Mouse (Mus musculus): Measurements from ENCODE around the gene Ctxn1.
"Not testable (repeated sequence)": the region's sequence is repeated elsewhere in the genome, so short reads cannot be mapped to it uniquely, and the experiment has no call there.

Ctxn1 gene

DNA sequence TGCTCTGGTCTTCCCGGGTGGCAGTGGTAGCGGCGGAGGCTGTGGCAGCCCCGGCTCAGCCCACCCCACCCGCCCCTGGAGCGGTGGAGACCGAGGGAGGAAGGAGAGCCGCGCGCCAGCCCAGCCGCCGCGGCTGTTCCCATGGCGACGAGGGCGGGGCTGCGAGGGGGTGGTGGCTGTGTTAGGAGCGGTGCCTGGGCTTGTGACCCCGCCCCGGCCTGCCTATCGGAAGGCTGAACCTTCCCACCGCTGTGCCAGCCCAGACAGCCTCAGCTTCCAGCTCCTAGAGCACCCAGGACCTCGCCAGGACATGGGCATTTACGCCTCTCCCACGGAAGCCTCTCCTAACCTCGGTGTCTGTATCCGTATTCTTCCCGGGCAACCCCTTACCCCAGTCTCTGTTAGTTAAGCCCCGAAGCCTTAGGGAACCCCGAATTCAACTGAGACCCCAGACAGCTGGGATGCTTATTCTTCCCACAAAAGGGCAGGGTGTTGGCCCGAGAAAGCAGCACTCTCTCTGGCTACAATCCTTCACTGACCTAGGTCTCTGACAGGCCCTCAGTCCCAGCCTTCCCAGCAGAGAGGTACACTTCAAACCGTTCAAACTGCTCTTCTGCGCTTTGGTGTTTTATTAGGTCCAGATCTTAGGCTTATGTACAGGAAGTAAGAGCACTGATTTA lies at the start of gene Ctxn1:
Gene Ctxn1, minus strand, starts transcription at position 150 of the 680 bp plus-strand sequence.
- in situ Hi-C loops (cut with MseI, MboI), result no loop called here

DNA sequence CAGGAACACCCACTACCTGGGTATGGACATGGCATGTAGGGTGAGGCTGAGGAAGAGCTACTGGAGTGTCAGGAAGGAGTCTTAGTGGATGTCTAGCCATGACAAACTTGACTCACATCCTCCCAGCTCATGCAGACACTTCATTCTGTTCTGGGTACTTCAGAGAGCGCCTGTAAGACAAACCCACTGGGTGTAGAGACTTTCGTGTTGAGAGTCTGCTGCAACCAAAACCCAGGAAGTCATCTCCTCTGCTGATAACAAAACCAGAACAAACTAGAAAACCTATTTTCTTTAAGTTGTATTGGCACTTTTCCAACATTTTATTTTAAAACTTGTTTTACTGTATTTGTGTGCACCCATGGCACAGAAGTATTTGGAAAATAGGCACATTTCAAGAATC lies 46.8 kb upstream of the Ctxn1 start:
- in situ Hi-C loops (cut with MseI, MboI), result no loop called here

DNA sequence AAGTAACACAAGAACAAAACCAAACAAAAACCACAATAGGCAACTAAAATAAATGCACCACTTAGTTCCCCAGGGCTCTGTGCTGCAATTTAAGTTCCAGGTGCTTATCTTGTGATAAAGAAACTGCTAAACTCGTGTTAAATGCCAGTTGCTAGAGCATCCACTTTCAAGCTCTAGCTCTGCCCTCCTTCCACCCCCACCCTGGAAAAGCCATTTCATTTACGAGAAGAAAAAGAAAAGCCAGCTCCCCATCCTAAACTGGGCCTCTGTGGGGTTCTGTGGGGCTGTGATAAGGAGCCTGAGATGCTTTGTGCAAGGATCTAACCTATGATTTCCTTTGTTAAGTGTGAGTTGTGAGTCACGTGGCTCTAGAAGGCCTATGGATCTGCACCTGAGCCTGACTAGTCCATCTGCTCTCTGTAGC lies 45.1 kb upstream of the Ctxn1 start:
- in situ Hi-C loops (cut with MseI, MboI), result no loop called here

DNA sequence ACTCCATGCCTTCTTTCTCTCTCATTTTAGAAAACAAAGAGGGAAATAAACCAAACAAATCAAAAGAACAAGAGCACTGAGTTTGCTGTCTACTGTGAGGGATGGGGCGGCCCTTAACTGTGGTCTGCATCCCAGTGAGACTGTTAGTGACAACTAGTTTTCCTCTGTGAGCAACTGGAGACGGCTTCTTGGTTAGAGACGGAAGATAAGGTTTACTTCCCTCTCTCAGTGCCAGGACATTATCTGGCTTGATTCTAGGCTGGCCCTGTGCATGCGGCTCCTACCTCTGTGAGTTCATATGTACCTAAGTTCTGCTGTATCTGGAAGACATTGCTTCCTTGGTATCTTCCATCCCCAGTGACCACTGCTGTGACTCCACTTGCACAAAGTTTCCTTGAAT lies 38.7 kb upstream of the Ctxn1 start:
- in situ Hi-C loops (cut with MseI, MboI), result no loop called here

DNA sequence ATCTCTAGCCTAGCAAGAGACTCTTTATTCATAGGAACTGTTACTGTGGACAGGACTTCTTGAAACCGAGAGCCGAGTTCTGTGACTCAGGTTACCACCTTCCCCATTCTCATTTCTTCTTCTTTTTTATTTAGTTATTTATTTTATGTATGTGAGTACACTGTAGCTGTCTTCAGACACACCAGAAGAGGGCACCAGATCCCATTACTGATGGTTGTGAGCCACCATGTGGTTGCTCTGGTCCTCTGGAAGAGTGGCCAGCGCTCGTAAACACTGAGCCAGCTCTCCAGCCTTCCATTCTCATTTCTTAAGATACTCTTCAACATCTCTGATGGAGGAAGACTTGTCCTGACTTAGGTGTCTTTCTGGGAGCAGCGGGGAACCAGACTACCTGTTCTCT lies 33.7 kb upstream of the Ctxn1 start:
- in situ Hi-C loops (cut with MseI, MboI), result no loop called here

DNA sequence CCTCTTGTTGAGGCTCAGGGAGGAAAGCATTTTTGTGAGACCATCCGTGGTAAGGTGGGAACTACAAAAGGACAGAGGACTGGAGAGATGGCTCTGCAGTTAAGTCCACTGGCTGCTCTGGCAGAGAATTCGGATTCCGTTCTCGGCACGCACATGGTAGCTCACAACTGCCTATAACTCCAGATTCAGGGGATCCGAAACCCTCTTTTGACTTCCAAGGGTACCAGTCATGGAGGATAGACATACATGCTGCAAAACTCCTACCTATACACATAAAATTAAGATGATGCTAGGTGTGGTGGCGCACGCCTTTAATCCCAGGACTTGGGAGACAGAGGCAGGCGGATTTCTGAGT lies 17.0 kb upstream of the Ctxn1 start:
- in situ Hi-C loops (cut with MseI, MboI), result no loop called here

DNA sequence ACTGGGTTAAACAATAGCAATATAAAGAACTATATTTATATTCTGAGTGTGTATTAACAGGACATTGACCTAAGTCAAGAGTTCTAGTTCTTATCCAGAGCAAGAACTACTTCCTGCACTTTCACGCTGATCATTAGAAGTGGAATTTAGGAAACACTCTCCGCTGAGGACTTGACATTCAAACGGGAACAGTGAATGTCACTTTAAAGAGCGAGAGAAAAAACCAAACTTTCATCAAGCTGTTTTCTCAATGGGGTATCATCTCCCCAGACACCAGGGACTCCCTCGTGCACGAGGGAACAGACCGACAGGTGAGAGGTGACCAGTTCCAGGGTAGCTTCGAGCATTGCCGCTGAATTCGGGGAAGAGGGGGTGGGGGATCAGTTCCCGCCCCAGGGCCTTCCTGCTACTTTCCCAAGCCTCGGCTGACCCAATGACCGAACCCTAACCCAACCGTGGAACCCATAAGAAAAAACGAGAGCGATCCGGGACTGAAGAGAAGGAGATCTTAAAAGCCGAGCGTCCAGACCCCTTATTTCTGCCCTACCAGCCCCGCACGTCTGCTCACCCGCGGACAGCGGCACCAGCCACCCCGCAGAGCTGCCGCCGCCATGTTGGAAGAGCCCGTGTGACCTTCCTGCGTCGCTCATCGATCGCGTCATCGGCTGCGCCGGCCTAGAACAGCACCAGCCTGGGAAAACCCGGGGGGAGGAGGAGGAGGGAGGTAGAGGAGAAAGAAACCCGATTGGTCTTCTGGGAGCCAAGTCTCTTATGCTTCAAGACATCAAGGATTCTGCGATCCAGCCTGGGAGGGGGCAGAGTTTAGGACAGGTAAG lies 16.4 kb upstream of the Ctxn1 start, which contains the start of gene Timm44:
Gene Timm44, minus strand, starts transcription at position 639 of the 836 bp plus-strand sequence.
- in situ Hi-C loops (cut with MseI, MboI), result no loop called here

DNA sequence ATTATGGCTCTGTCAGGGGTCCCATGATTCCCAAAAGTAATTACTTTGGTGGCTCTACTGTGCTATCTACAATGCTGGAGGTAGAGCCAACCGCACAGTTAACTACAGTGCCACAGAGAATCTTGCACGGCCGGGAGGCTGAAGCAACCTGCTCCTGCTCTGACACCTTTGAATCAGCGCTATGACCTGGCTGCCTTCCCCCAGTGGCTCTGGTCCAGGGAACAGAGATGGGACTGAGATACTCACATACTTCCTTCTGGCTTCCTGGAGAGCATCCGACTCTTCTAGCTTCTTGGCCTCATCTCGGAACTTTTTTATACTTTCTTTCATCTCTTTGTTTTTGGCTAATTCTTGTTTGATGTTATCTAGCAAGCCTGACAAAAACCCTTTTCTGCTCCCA lies 10.5 kb upstream of the Ctxn1 start:
- in situ Hi-C loops (cut with MseI, MboI), result no loop called here

DNA sequence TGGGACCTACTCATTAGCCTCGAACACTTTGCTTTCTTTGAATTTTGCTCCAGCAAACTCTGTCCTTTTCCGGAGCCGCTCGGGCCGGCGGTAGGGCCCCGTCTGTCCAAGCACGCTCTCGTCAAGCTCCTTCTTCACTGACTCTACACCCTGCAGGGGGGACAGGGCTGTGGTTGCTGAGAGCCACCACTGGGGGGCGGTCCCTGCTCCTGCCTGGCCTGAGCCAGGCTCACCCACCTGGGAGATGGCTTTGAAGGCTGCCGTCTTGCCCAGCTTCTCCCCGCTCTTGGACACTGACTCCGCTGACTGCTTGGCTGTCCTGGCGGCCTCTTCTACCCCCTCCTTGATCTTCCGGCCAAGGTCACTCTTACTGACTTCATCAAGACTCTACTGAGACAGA lies 8.6 kb upstream of the Ctxn1 start:
- in situ Hi-C loops (cut with MseI, MboI), result no loop called here

DNA sequence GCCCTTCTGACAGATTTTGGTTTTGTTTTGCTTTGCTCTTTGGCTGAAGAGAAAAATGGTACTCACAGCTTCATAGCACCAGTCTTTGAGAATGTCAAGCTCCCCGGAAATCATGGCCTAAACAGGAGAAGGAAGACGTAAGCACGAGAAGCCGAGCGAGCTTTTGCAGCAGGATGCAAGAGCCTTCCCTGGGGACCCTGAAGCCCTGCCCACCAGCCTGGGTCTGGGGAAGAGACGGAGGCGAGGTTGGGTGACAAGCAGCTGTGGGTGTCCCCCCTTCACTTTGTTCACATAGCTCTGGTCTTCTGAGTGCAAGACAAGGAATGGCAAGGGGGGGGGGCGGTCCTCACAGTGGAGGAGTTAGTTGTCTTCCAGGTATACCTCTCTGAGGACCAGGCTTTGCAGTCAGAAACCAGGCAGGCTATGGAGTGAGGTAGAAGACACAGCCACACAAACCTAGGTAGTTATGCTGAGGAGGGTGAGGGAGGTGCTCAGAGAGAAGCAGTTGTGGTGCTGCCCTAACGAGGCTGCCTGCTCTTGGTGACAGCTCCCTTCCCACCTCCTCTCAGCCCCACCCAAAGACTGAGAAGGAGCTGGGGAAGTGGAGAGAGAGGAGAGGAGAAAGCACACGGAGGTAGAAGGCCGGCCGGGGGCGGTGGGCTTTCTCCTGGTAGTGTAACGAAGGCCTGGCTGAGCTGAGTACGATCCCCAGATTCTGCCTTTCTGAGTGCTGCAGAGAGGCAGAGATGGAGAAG lies 6.3 kb upstream of the Ctxn1 start:
- in situ Hi-C loops (cut with MseI, MboI), result no loop called here

DNA sequence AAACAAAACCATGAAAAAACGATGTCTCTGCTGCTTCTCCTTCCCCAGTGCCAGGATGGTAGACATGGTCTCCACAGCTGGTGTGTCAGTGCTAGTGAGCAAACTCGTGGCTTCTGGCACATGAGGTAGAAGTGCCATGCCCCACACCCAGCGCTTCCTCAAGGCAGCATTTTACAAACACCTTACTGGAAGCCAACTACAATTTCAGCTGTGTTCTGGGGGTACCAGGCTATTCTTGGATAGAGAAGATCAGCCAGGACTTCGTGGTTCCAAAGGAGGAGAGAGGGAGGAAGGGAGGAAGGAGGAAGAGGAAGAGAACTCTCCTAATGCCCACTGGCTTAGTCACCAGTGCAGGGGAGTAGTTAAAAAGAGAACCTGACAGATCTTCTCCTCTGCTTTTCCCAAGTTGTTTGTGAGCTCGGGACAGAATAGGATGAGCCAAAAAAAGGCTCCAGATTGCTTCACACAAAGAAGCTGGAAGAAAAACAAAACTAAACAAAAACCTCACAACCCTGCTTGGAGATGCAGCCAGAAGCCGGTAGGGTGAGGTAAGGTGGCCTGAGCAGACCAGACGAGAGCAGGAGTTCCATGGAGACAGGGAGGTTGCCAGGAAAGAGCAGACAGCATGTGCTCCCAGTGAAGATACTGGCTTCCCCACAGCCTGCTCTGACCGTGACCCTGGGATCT lies 4.2 kb upstream of the Ctxn1 start:
- in situ Hi-C loops (cut with MseI, MboI), result no loop called here

DNA sequence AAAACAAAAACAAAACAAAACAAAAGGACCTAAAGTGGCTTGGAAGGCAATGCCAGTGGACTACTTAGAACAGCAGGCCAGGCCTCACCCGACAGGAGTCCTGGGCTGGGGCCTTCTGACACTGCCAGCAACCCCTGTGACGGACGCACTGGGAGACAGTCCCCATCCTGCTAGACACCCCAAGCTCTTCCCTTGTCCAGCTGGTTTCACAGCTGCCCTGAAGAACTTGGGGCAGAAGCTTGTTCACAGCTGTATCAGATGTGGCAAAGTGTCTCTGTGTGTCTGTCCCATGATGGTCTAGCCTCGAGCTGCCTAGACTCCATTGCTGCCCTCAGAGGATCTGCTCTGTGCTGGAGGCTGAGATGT lies 714 bp upstream of the Ctxn1 start:
- in situ Hi-C loops (cut with MseI, MboI), result no loop called here

DNA sequence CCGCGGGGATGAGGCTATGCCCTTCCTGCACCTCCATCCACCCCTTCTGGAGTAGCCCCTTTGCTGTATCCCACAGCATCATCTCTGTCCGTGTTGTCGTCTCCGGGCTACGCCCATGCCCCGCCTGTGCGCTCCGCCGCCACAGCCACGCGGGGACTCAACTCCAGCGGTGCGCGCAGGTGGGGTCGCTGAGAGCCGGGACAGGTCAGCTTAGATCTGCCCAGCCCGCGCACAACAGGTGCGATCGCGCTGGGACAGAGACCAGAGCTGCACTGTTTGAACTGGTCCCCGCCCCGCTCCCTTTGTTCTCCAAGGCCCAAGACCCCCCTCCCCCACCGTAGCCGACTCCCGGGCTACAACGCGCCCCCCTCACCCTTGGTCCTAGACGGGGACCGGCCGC lies 396 bp downstream of the Ctxn1 start:
- in situ Hi-C loops (cut with MseI, MboI), result no loop called here

DNA sequence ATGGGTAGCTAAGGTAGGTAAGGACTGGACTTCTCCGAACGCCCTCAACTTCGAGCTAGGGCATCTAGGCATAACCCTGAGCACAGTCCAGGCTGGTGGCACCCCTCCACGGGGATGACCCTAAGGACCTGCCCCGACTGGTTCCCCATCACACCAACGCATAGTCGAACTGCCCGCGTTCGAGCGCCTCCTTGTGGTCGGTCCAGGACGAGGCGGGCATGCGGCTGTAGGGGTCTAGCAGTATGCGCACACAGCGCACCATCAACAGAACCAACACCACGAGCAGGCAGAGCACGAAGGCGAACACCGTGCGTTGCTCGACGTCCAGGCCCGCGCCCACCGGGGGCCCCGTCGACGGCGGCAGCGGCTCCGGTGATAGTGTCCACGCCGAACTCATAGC lies 841 bp downstream of the Ctxn1 start:
- in situ Hi-C loops (cut with MseI, MboI), result no loop called here

DNA sequence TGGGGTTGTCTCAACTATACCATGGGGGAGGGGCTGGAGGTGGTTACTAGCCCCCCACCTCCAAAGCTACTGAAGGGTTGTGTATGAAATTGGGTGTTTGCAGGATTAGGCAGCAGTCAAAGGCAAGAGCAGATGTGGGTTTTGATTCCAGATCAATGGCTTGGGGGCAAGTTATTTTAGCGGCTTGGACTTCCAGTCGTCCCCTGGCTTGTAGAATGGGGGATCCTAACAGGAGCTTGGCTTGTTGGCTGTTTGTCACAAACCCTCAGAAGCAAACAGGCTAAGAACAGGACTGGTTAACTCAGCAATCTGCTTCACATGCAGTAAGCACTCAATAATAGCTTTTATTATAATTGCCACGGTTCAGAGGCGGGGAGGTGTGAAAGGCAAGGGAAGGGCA lies 1.7 kb downstream of the Ctxn1 start:
- in situ Hi-C loops (cut with MseI, MboI), result no loop called here

DNA sequence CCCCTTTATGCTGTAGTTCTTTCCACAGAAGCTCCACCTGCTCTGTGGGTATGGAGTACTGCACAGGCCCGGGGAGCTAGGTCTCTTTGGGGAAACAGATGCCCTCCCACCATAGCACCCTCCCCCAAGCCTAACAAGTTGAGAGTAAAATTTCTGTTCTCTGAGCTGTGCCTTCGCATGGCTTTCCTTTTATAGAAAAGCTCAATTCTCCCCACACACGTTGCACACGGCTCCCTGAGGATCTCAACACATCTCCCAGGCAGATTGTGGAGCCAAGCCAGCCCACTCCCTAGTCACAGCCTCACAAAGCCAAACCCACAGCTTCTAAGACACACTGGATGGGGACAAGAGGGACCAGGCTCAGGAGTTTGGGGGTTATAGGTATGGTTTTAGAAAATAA lies 2.2 kb downstream of the Ctxn1 start:
- in situ Hi-C loops (cut with MseI, MboI), result no loop called here

DNA sequence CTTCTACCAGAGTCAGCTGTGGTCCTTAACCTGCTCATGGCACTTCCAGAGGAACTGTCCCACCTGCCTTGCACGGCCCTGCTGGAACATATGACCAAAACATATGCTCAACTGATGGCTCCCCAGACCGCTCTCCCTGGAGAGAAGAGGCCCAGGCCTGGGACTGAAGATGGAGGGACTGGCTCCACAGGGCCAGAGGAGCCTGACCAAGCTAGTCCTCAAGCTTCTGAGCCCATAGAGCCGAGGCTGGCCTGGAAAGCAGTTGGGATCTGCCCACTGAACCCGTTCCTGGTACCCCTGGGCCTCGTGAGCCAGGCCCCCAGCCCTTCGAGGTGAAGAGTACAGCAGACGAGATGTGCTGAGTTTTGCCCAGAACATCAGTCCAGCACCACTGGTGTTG lies 3.6 kb downstream of the Ctxn1 start:
- in situ Hi-C loops (cut with MseI, MboI), result not testable (repeated sequence)

DNA sequence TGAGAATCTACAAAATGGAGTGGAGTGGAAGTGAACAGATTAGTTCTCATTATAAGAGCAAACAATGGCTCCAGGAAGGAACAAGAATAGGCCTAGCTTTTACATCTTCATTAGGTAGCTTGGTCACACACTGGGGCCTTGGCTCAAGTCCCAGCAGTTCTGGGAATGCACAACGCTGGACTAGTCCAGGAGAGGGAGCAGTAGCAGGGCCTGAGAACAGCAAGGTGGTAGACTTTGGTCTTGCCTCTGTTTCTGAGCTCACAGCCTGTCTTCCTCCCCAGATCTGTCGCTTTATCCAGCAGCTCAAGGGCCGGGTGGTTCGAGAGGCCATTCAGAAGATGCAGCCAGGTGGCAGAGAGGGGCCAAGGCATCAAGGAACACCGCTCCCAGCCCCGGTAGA lies 5.1 kb downstream of the Ctxn1 start:
- in situ Hi-C loops (cut with MseI, MboI), result no loop called here

DNA sequence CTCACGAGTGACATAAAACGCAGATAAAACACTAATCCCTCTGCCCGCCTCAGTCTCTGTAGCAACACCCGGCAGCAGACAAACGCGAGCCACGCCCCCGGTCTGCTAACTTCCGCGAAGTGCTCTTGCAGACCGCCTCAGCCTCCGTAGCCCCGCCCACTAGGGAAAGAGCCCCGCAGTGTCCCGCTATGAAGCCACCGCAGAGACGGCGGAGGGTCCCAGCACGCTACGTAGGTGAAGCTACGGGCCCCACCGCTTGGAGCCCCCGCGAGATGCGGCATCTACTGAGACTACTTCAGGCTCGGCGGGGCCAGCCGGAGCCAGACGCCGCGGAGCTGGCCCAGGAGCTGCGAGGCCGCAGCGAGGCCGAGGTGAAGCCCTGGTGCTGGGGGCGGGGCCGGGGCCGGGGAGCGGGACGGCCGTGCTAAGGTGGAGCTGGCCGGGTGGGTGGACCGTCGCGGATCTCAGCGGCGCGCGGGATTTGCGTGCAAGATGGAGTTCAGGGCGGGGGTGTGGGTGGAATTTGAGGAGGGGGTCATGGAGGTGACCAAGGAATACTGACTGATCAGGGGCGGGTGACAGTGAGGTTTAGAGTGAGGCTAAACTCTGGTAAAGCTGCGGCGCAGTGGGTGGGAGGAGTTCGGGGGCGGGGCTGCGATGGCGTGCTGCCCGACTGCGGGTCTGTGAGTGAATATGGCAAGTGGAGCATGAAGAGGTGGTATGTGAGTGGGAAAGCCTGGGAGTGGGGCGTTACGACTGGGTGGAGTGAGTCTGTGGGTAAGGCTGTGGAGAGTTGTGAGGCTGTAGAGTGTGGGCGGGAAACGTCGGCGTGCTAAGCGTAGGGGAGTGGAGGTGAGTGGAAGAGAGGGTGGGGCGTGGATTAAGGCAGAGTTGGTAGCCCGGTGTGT lies 5.9 kb downstream of the Ctxn1 start, which contains the start of gene Snapc2:
Gene Snapc2, plus strand, starts transcription at position 147 of the 908 bp plus-strand sequence.
- in situ Hi-C loops (cut with MseI, MboI), result no loop called here

DNA sequence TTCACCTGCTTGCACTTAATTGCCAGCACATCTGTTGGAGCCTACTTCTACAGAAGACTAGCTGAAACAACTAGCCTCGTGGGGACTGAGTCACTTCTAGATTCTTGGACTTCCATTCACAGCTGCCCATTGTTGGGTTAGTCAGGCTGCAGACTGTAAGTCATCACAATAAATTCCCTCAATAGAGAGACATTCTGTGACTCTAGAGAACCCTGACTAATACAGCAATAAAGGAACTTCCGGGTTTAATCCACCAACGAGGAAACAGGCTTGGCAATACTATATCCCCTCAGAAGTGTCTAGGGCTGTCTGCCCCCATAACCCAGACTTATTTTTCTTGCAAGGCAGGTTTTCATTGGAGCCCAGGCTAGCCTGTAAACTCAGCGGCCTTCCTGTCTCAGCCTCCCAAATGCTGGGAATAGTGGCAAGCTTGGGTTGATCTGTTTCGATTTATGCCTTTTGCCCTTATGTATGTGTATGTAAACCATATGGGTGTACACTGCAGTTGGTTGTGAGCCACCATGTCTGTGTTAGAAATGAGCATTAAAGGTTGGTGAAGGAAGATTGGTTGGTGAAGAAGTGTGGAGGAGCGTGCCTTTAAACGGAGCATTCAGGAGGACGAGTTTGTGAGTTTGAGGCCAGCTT lies 6.8 kb downstream of the Ctxn1 start:
- in situ Hi-C loops (cut with MseI, MboI), result no loop called here
